Mouse (Mus musculus) intestine, embryonic 14.5 days (tissue): ENCODE results near the gene Tbxas1. TPM values are rescaled to one million over a fixed set of nuclear protein-coding genes. Genes with fewer than 3 reads are reported as not detected.

Experiments used
- ATAC-seq: fragments of 200-750 bp; cut with Nextera tagmentation; replicated peaks from 2 replicates; pipeline ENCODE4 v1.8.0; 2017; ENCODE audit warnings: low read depth, moderate number of reproducible peaks, moderate TSS enrichment, moderate library complexity; ENCODE audit not compliant: low FRiP score, low TSS enrichment
- DNase-seq: peaks from one replicate; pipeline ENCODE4 v3.0.0-alpha.2; 2018; ENCODE audit warnings: low spot score
- H3K27ac ChIP-seq: fragments of 300-500 bp; sonication (generic); 2 replicates; pipeline ENCODE4 v1.5.1; 2014; ENCODE audit warnings: low read depth, mild to moderate bottlenecking, control low read depth
- H3K27me3 ChIP-seq: fragments of 300-500 bp; sonication (generic); replicated peaks from 2 replicates; pipeline ENCODE4 v1.6.1; 2014; ENCODE audit warnings: low read length, control low read depth; ENCODE audit not compliant: control insufficient read depth, insufficient read depth
- H3K36me3 ChIP-seq: fragments of 300-500 bp; sonication (generic); 2 replicates; pipeline ENCODE4 v1.6.1; 2014; ENCODE audit warnings: low read length, control low read depth; ENCODE audit not compliant: control insufficient read depth, insufficient read depth
- H3K4me1 ChIP-seq: fragments of 300-500 bp; sonication (generic); replicated peaks from 2 replicates; pipeline ENCODE4 v1.6.1; 2014; ENCODE audit warnings: low read length, control low read depth, mixed read lengths; ENCODE audit not compliant: control insufficient read depth, insufficient read depth
- H3K4me2 ChIP-seq: fragments of 300-500 bp; sonication (generic); 2 replicates; pipeline ENCODE4 v1.6.1; 2014; ENCODE audit warnings: low read length
- H3K4me3 ChIP-seq: fragments of 300-500 bp; sonication (generic); 2 replicates; pipeline ENCODE4 v1.5.1; 2014; ENCODE audit warnings: low read depth, low read length, control low read depth, mixed read lengths
- H3K9ac ChIP-seq: fragments of 300-500 bp; sonication (generic); 2 replicates; pipeline ENCODE4 v1.6.1; 2014; ENCODE audit warnings: mild to moderate bottlenecking, low read length
- H3K9me3 ChIP-seq: fragments of 300-500 bp; sonication (generic); 2 replicates; pipeline ENCODE4 v1.6.1; 2016; ENCODE audit warnings: low read length, control low read depth; ENCODE audit not compliant: control insufficient read depth
- WGBS: fragments of 180-500 bp; shearing (Covaris S2); extraction: QIAGEN DNeasy Blood & Tissue Kit; methylation state at CpG from one replicate; pipeline ENCODE4 v1.1.7; 2014; 5-methylcytosine and 5-hydroxymethylcytosine counted together
- polyA plus RNA-seq: library from polyadenylated mRNA; unstranded; fragments of >200 nt; fragmentation: Nextera tagmentation; extraction: Ambion mirVana; gene quantifications from 2 replicates; pipeline ENCODE4 v1.2.1, GENCODE M21; 2014

Gene Tbxas1
- polyA plus RNA-seq, 1 experiment from 2014 or later: 2.1 TPM

- no peak overlapping the region for H3K9ac ChIP-seq
- H3K4me3 ChIP-seq: no peak overlapping the region
- ATAC-seq (peak; percentile 75), DNase-seq (no peak)
- H3K4me2 ChIP-seq: no peak overlapping the region
- peaks cover 10% of the 10 kb centered on the region for H3K4me1 ChIP-seq
- no peak overlapping the region for H3K27ac ChIP-seq
- 78% methylated on average over 18 of the region's 18 CpGs for WGBS
- no peaks in the 10 kb centered on the region for H3K36me3 ChIP-seq
- no peaks in the 10 kb centered on the region for H3K27me3 ChIP-seq
- no peaks in the 10 kb centered on the region for H3K9me3 ChIP-seq
Measured at GRCm38 (mm10) chr6:38923870-38924817, 48.9 kb downstream of the Tbxas1 start.

DNA sequence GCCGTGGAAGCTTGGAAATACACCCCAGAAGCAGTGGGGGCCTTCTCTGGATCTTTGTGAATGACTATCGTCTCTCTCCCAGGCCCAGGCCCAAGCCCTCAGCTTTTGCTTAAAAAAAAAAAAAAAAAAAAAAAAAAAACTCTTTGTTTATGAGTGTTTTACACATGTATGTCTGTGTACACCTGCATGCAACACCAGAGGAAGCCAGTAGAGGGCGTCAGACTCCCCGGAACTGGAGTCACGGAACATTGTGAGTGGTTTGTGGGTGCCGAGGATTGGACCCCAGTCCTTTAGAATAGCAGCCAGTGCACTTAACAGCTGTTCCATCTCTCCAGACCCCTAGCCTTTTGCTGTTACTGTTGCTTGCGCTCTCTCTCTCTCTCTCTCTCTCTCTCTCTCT is 50.5 kb downstream of the Tbxas1 start:
- peaks cover 10% of the 10 kb centered on the region for H3K4me1 ChIP-seq
- H3K36me3 ChIP-seq: no peaks in the 10 kb centered on the region
- WGBS: 63% methylated on average over 7 of the region's 7 CpGs
- no peaks in the 10 kb centered on the region for H3K27me3 ChIP-seq
- no peak overlapping the region for H3K4me3 ChIP-seq
- DNase-seq: no peak
- H3K4me2 ChIP-seq: no peak overlapping the region
- H3K9ac ChIP-seq: no peak overlapping the region
- no peaks in the 10 kb centered on the region for H3K9me3 ChIP-seq
- no peak for ATAC-seq
- H3K27ac ChIP-seq: no peak overlapping the region

- Histone ChIP-seq H3K27ac (no peak overlapping the region), H3K4me2 (peak overlapping the region; percentile 12), H3K9ac (no peak overlapping the region), H3K4me1 (peaks cover 10% of the 10 kb centered on the region), H3K9me3 (no peaks in the 10 kb centered on the region), H3K4me3 (no peak overlapping the region), H3K27me3 (no peaks in the 10 kb centered on the region), H3K36me3 (no peaks in the 10 kb centered on the region)
- ATAC-seq (no peak), DNase-seq (peak; percentile 63)
- WGBS: 54% methylated on average over 28 of the region's 28 CpGs
Measured at GRCm38 (mm10) chr6:38926135-38926962, 51.1 kb downstream of the Tbxas1 start.

DNA sequence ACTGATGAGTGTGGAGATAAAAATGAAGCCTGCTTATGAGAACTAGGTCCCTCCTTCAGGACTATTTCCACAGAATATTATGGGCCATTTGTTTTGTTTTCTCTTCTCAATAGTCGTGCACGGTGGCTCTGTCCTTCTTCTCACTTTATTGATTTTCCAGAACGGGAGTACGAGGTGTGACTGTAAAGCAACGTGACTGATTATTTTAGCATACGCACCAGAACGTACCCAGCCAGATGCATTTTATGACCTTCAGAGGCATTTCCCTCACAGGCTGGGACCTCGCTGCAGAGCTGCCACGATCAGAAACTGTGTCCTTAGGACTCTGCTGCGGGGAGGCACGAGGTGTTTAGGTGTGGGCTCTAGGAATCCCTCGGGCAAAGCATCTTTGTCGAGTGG is 51.8 kb downstream of the Tbxas1 start:
- Histone ChIP-seq H3K4me3 (no peak overlapping the region), H3K27ac (no peak overlapping the region), H3K9me3 (0 out of 2 replicates have a peak, but pooled peaks cover 3% of the 10 kb centered on the region), H3K27me3 (no peaks in the 10 kb centered on the region), H3K4me2 (peak overlapping the region; percentile 12; the same call in 1 of the 2 replicates), H3K36me3 (no peaks in the 10 kb centered on the region), H3K4me1 (peaks cover 10% of the 10 kb centered on the region), H3K9ac (no peak overlapping the region)
- DNase-seq (no peak), ATAC-seq (no peak)
- 29% methylated on average over 13 of the region's 13 CpGs for WGBS

DNA sequence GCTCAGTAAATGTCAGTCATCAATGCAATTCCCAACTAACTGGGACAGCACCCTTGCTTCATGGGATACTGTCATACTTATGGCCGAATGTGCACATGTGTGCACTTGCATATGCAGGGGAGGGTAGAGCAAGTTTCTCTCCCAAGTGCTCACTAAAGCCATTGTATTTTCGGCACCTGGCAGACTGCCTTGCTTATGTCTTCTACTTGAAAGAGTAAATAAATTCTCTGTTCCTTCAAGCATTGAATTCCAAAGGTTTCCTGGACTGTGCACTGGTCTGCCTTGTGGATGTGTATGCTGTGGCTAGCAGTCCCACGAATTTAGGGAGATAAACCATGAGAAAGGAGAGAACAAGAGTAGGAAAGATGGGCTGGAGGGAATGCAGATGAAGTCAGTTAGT is 53.3 kb downstream of the Tbxas1 start:
- no peak overlapping the region for H3K27ac ChIP-seq
- H3K9ac ChIP-seq: no peak overlapping the region
- H3K36me3 ChIP-seq: no peaks in the 10 kb centered on the region
- H3K4me1 ChIP-seq: peaks cover 6% of the 10 kb centered on the region; the same call in 1 of the 2 replicates
- no peak for DNase-seq
- no peak for ATAC-seq
- H3K4me3 ChIP-seq: no peak overlapping the region
- H3K9me3 ChIP-seq: 0 out of 2 replicates have a peak, but pooled peaks cover 4% of the 10 kb centered on the region
- no peak overlapping the region for H3K4me2 ChIP-seq
- 64% methylated on average over 3 of the region's 3 CpGs for WGBS
- H3K27me3 ChIP-seq: no peaks in the 10 kb centered on the region

GRCm38 (mm10) chr6:38936009-38936408 is 60.8 kb downstream of the Tbxas1 start:
- no peaks in the 10 kb centered on the region for H3K36me3 ChIP-seq
- H3K4me2 ChIP-seq: no peak overlapping the region
- H3K4me1 ChIP-seq: no peaks in the 10 kb centered on the region
- H3K9me3 ChIP-seq: 0 out of 2 replicates have a peak, but pooled peaks cover 4% of the 10 kb centered on the region
- ATAC-seq (no peak), DNase-seq (no peak)
- no peak overlapping the region for H3K4me3 ChIP-seq
- 69% methylated on average over 2 of the region's 2 CpGs for WGBS
- no peak overlapping the region for H3K27ac ChIP-seq
- H3K27me3 ChIP-seq: no peaks in the 10 kb centered on the region
- H3K9ac ChIP-seq: no peak overlapping the region

DNA sequence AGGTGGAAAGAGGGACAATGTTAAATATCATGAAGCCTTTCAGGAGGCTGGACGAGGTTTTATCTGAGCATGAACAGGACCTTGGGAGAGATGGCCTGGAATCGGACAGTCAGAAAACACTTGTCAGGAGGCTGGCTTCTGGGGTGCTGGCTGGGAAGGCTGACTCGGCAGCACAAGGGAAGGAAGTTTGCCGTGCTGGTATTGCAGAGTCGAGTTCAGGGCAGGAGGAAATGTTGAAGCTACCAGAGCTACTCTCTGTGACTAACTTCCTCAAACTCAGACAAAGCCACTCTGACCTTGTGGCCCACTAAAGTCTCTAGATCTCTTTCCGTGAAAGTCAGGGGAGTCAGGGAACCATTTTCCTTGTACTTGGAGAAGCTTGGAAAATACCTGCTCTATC is 63.2 kb downstream of the Tbxas1 start:
- Histone ChIP-seq H3K9ac (no peak overlapping the region), H3K36me3 (no peaks in the 10 kb centered on the region), H3K4me3 (no peak overlapping the region), H3K4me2 (no peak overlapping the region), H3K27me3 (no peaks in the 10 kb centered on the region), H3K9me3 (no peaks in the 10 kb centered on the region; the same call in 1 of the 2 replicates), H3K27ac (no peak overlapping the region), H3K4me1 (no peaks in the 10 kb centered on the region)
- 62% methylated on average over 6 of the region's 6 CpGs for WGBS
- ATAC-seq (no peak), DNase-seq (no peak)

GRCm38 (mm10) chr6:38939096-38939495 is 63.9 kb downstream of the Tbxas1 start:
- no peak for DNase-seq
- no peak overlapping the region for H3K4me2 ChIP-seq
- H3K27ac ChIP-seq: no peak overlapping the region
- H3K9me3 ChIP-seq: no peaks in the 10 kb centered on the region; the same call in 1 of the 2 replicates
- H3K36me3 ChIP-seq: no peaks in the 10 kb centered on the region
- no peak for ATAC-seq
- WGBS: 81% methylated on average over 4 of the region's 4 CpGs
- H3K9ac ChIP-seq: no peak overlapping the region
- H3K27me3 ChIP-seq: no peaks in the 10 kb centered on the region
- no peaks in the 10 kb centered on the region for H3K4me1 ChIP-seq
- no peak overlapping the region for H3K4me3 ChIP-seq
